Mouse (Mus musculus) ES-CJ7 (cell line): ENCODE results near the gene Tnfrsf26.

Experiments
- DNase-seq: peaks from one replicate; pipeline ENCODE4 v3.0.0; 2011; ENCODE audit warnings: low read depth, low spot score

Gene Tnfrsf26

DNA sequence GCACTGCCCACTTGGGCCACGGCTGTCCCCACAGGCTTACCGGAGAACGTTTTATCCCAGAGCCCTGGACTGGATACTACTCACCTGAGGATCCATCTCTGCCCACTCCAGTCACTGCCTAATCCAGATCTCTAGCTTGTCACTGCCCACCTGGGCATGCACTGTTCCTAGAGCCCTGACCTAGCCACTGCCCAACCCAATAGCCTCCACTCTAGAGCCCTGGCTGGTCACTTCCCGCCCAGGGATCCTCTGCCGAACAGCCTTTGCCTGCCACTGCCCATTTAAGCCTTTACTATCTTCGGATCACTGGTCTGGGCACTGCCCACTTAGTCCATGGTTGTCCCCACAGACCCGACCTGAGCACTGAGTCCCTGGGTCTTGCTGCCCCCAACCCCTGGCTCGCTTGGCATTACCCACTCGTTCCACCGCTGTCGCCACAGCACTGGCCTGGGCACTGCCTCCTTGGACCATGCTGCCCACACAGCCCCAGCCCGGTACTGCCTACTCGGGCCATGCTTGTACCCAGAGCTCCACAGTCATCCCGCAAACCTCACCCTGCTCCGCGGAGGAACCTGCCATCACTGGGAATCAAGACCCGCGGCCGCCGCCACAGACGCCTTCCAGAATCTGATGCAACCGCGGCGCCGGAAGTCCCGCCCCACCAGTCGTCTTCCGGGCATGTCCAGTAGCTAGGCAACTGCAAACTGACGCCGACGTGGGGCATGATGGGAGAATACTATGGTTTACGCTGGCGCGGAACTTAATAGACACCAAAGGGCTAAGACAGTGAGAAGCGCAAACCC lies 28.9 kb downstream of the Tnfrsf26 start, which contains the start of gene Cars:
Gene Cars (minus strand): TSS at position 663 of the 803 bp plus-strand sequence.
- peak; percentile 100 for DNase-seq

DNA sequence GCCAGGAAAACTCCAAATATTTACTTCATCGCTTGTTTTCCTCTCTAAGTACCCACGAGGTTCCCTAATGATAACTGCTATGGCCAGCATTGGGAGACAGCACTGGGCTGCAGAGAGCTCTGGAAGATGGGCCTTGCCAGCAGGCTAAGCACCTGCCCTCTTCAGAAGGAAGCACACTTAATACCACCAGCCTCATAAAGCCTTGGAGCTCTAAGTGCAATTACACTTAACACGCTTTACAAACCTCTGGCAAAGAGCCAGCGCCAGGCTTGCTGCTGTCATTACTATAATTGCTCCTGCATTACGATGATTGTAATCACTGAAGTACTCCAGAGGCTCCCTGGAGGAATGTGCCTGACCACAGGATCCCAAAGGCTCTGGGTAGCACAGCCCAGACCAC lies 33.7 kb downstream of the Tnfrsf26 start:
- DNase-seq, result no peak

DNA sequence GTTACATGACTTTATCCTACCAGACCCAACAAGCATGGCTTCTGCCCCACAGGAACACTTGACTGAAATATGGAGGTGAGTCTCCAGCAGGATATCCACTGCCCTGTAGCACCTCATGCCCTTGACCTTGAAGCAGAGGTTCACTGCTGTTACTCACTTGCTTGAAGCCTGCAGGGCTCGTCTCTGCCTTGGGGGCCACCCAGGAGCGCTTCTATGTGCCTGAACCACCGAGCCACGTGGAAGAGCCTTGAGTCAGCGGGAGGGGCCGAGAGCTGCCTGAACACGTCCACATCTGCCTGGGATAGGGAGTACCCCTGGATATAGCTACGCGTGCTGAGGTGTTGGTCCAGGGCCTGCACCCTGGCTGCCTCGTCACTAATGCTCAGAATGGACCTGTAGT lies 36.3 kb downstream of the Tnfrsf26 start:
- peak; percentile 53 for DNase-seq

DNA sequence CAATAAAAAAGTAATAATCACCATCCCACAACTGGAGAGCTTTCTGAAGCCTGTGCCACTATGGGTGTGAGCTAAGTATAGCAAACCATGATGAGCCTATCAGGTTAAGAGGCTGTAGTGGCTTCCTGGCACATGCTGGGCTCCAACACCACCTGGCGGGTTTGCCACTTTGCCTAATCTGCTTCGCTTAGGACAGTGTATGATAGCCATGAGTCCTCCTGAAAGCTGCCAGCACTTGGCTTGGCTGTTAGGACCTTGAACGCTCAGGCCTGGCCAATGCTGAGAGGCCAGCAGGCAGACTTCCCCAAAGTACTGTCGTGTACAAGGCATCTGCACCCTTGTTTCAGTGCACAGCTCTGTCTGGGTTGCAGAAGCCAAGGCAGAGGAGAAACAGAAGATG lies 40.5 kb downstream of the Tnfrsf26 start:
- no peak for DNase-seq

DNA sequence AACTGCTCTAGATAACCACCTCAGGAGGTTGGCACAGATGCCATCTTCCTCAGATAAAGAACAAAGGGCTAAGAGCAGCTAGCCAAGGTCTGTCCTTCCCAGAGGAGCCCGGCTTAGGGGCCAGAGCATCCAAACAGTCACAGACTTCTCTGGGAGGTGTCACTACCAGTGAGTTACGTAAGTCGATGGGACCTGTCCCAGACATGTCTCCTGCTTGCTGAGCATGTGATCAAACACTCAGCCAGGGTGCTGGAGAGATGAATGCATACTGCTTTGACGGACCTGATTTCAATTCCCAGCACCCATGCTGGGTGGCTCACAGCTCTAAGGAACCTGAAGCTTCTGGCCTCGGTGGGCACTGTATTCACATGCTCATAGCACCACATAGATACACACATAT lies 40.9 kb downstream of the Tnfrsf26 start:
- DNase-seq, result peak; percentile 30

DNA sequence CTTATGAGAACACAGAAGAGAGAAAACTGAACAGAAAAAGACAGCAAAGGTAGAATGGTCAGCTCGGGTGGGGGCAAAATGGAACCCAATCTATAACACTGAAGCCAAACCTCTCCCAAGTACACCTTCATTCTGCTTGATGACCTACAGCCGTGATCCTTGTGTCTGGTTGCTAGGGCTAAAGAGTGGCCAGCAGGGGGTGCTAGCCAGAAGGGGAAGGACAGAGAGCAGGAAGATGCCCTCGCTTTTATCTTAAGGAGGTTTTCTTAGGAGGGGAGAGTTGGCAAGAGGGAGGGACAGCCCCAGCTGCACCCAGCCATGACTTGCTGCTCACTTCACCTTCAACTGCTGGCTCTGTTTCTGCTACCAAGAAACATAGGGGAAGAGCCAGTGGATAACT lies 44.6 kb downstream of the Tnfrsf26 start:
- DNase-seq, result peak; percentile 77

DNA sequence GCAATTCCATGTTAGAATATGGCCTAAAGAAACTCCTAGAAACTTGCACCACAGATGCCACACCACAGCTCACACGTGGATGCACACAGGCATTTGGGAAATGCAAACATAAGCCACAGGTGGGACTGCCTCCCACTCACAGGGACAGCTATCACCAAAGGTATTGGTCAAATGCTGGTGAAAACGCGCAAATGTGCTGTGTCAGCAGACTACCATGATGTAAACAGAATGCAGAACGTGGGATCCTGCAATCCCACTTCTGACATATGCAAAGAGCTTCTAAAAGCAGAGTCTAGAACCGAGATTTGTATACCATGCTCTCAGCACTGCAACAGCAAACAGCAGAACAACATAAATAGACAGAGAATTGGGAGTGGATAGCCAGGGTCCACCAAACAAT lies 45.5 kb downstream of the Tnfrsf26 start:
- no peak for DNase-seq

DNA sequence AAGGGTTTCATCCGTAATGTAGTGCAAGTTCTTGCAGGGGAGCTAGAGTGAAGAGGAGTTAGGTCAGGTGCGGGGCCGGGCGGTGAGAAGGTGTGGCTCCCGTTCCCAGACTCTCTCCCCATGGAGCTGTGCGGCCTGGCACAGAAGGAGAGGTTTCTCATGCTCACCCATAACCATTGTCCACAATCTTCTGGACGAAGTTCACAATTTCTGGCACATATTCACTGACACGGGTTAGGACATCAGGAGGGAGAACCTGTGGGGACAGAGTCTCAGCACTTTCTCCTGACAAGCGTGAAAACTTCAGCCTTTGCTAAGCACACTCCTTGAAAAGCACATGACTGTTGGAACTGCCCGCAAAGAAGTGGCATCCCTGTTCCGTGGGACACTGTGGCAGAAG lies 52.8 kb downstream of the Tnfrsf26 start:
- no peak for DNase-seq

DNA sequence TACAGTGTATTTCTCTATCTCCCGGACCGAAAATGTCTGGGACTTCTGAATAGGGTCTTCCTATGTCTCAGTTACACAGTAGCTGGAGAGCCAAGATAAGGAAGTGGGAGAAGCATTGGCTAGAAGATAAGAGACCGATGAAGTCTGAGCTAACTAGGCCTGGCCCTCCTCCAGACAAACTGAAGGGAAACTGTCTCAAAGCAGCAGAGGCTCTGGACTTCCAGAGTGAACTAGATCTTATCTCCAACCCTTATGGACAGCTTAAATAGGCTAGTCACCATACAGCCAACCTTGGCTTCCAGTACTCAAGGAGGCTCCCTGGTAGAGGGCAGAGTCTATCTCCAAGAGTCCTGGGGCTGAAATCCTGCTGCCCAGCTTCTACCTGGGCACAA lies 62.9 kb downstream of the Tnfrsf26 start:
- DNase-seq, result no peak

DNA sequence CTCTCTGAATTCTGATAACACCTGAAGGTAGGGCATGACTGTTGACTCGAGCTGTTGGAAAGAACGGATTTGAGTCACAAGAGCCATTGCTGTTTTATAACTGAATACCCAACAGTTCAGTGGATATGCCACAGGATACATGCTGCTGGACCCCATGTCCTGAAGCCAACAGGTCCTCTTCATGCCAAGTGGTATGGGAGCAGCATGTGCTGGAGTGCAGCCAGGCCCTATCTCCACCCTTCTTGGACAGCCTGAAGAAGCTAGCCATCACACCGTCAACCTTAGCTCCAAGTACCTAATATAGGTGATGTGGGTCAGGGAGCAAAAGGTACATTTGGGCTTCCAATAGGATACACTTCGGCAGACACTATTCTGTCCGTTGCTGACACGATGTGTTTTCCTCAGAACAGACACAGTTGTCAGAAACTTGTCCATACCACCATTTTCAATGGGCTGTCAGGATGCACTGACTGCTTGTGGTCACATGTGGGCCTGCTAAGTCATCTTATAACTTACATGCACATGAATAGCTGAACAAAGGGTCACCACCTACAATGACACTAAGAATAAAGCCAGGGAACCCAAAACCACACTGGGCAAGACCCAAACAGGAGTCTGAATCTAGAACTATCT lies 63.4 kb downstream of the Tnfrsf26 start:
- DNase-seq, result no peak

DNA sequence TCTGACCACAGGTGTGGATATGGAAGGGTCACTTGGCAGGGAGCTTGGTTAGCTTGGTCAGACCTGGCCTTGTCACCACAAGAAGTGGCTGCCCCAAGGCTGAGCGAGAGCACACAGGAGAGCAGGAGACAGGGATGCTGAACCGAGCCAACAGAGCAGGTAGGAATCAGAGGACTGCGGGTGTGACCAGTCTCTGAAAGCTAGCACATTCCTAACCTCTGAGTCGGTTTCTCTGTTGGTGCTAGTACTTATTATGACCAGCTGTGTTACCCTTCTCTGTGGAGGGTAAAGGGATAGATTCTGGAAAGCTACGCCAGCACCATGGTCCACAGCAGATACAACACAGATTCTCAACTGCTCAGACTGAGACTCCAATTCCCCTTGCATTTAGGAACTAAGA lies 64.7 kb downstream of the Tnfrsf26 start:
- DNase-seq, result no peak
